Mouse (Mus musculus) midbrain, embryonic 15.5 days (tissue): ENCODE measurements at regions not wholly inside any gene's neighbourhood (a gene's known extent, or its start where the extent isn't known, plus 50 kb on each side); places are given as distances from the start of the nearest gene placed in this dataset.
A peak's percentile ranks its signal among the peaks of the same experiment; 100 is the strongest.

ENCODE experiments used
- ATAC-seq: fragments of 200-750 bp; cut with Nextera tagmentation; replicated peaks from 2 replicates; pipeline ENCODE4 v1.8.0; 2017; ENCODE audit warnings: moderate TSS enrichment
- H3K27ac ChIP-seq: fragments of 300-500 bp; sonication (generic); 2 replicates; pipeline ENCODE4 v1.5.1; 2015; ENCODE audit warnings: mild to moderate bottlenecking, inconsistent platforms
- H3K27me3 ChIP-seq: fragments of 300-500 bp; sonication (generic); replicated peaks from 2 replicates; pipeline ENCODE4 v1.6.1; 2015; ENCODE audit warnings: inconsistent platforms
- H3K36me3 ChIP-seq: fragments of 300-500 bp; sonication (generic); replicated peaks from 2 replicates; pipeline ENCODE4 v1.6.1; 2015; ENCODE audit warnings: inconsistent platforms
- H3K4me1 ChIP-seq: fragments of 300-500 bp; sonication (generic); 2 replicates; pipeline ENCODE4 v1.6.1; 2015; ENCODE audit warnings: inconsistent platforms
- H3K4me2 ChIP-seq: fragments of 300-500 bp; sonication (generic); 2 replicates; pipeline ENCODE4 v1.6.1; 2015; ENCODE audit warnings: inconsistent platforms, mild to moderate bottlenecking, moderate library complexity
- H3K4me3 ChIP-seq: fragments of 300-500 bp; sonication (generic); 2 replicates; pipeline ENCODE4 v1.5.1; 2015; ENCODE audit warnings: mild to moderate bottlenecking, inconsistent platforms
- H3K9ac ChIP-seq: fragments of 300-500 bp; sonication (generic); 2 replicates; pipeline ENCODE4 v1.6.1; 2015; ENCODE audit warnings: mild to moderate bottlenecking, inconsistent platforms
- H3K9me3 ChIP-seq: fragments of 300-500 bp; sonication (generic); 2 replicates; pipeline ENCODE4 v1.6.1; 2016; ENCODE audit warnings: inconsistent platforms
- WGBS: fragments of 180-500 bp; shearing (Covaris S2); methylation state at CpG from one replicate; pipeline ENCODE4 v1.1.7; 2015; ENCODE audit warnings: mixed read lengths; 5-methylcytosine and 5-hydroxymethylcytosine counted together

GRCm38 (mm10) chr14:31891500-31892185 lies 61.2 kb upstream of the Ankrd28 start:
- peak overlapping the region; percentile 42 for H3K4me2 ChIP-seq
- no peaks in the 10 kb centered on the region for H3K27me3 ChIP-seq
- no peak overlapping the region; the same call in 1 of the 2 replicates for H3K9ac ChIP-seq
- H3K4me1 ChIP-seq = peaks cover 13% of the 10 kb centered on the region
- no peak overlapping the region for H3K4me3 ChIP-seq
- ATAC-seq = no peak
- no peaks in the 10 kb centered on the region for H3K36me3 ChIP-seq
- no peak overlapping the region for H3K27ac ChIP-seq
- WGBS = 8% methylated on average over 16 of the region's 16 CpGs
- no peaks in the 10 kb centered on the region for H3K9me3 ChIP-seq

GRCm38 (mm10) chr14:31892186-31892510 lies 61.7 kb upstream of the Ankrd28 start:
- no peak overlapping the region for H3K9ac ChIP-seq
- H3K9me3 ChIP-seq = no peaks in the 10 kb centered on the region
- no peak for ATAC-seq
- H3K4me1 ChIP-seq = peaks cover 13% of the 10 kb centered on the region
- WGBS = 15% methylated on average over 6 of the region's 6 CpGs
- no peak overlapping the region for H3K27ac ChIP-seq
- no peaks in the 10 kb centered on the region for H3K27me3 ChIP-seq
- H3K4me3 ChIP-seq = no peak overlapping the region
- no peak overlapping the region for H3K4me2 ChIP-seq
- no peaks in the 10 kb centered on the region for H3K36me3 ChIP-seq

GRCm38 (mm10) chr14:31896500-31896899 lies 66.0 kb upstream of the Ankrd28 start:
- H3K4me2 ChIP-seq = no peak overlapping the region
- H3K4me1 ChIP-seq = peaks cover 5% of the 10 kb centered on the region
- no peaks in the 10 kb centered on the region for H3K9me3 ChIP-seq
- WGBS = 76% methylated on average over 1 of the region's 1 CpGs
- no peak overlapping the region for H3K4me3 ChIP-seq
- ATAC-seq = no peak
- H3K27me3 ChIP-seq = no peaks in the 10 kb centered on the region
- H3K36me3 ChIP-seq = no peaks in the 10 kb centered on the region
- no peak overlapping the region for H3K9ac ChIP-seq
- H3K27ac ChIP-seq = no peak overlapping the region

- Histone ChIP-seq H3K4me2 (no peak overlapping the region), H3K9ac (no peak overlapping the region), H3K9me3 (no peaks in the 10 kb centered on the region), H3K36me3 (no peaks in the 10 kb centered on the region), H3K4me3 (no peak overlapping the region), H3K27me3 (no peaks in the 10 kb centered on the region), H3K27ac (no peak overlapping the region), H3K4me1 (no peaks in the 10 kb centered on the region)
- WGBS = 46% methylated on average over 8 of the region's 8 CpGs
- no peak for ATAC-seq
Observed at GRCm38 (mm10) chr14:31899504-31899903, 69.1 kb upstream of the Ankrd28 start.

GRCm38 (mm10) chr14:31899906-31900305 lies 69.5 kb upstream of the Ankrd28 start:
- H3K4me1 ChIP-seq = no peaks in the 10 kb centered on the region
- no peaks in the 10 kb centered on the region for H3K36me3 ChIP-seq
- no peak overlapping the region for H3K4me3 ChIP-seq
- ATAC-seq = no peak
- H3K27ac ChIP-seq = no peak overlapping the region
- no peak overlapping the region for H3K4me2 ChIP-seq
- no peak overlapping the region for H3K9ac ChIP-seq
- no peaks in the 10 kb centered on the region for H3K9me3 ChIP-seq
- WGBS = 65% methylated on average over 4 of the region's 4 CpGs
- H3K27me3 ChIP-seq = no peaks in the 10 kb centered on the region

- H3K9ac ChIP-seq = no peak overlapping the region
- no peak for ATAC-seq
- H3K4me1 ChIP-seq = no peaks in the 10 kb centered on the region
- no peak overlapping the region for H3K4me3 ChIP-seq
- no peaks in the 10 kb centered on the region for H3K36me3 ChIP-seq
- no peak overlapping the region for H3K27ac ChIP-seq
- no peak overlapping the region for H3K4me2 ChIP-seq
- WGBS = 43% methylated on average over 4 of the region's 4 CpGs
- H3K9me3 ChIP-seq = no peaks in the 10 kb centered on the region
- no peaks in the 10 kb centered on the region for H3K27me3 ChIP-seq
Observed at GRCm38 (mm10) chr14:31901901-31902300, 71.5 kb upstream of the Ankrd28 start.

GRCm38 (mm10) chr14:31903664-31904063 lies 73.2 kb upstream of the Ankrd28 start:
- no peaks in the 10 kb centered on the region for H3K9me3 ChIP-seq
- no peaks in the 10 kb centered on the region for H3K27me3 ChIP-seq
- H3K4me3 ChIP-seq = no peak overlapping the region
- 83% methylated on average over 3 of the region's 3 CpGs for WGBS
- H3K4me1 ChIP-seq = no peaks in the 10 kb centered on the region
- no peak overlapping the region for H3K27ac ChIP-seq
- no peak for ATAC-seq
- H3K4me2 ChIP-seq = no peak overlapping the region
- H3K9ac ChIP-seq = no peak overlapping the region
- H3K36me3 ChIP-seq = no peaks in the 10 kb centered on the region

- Histone ChIP-seq H3K36me3 (no peaks in the 10 kb centered on the region), H3K9me3 (no peaks in the 10 kb centered on the region), H3K27ac (no peak overlapping the region), H3K4me1 (no peaks in the 10 kb centered on the region), H3K4me3 (no peak overlapping the region), H3K4me2 (no peak overlapping the region), H3K27me3 (no peaks in the 10 kb centered on the region), H3K9ac (no peak overlapping the region)
- WGBS = 81% methylated on average over 7 of the region's 7 CpGs
- ATAC-seq = no peak
Observed at GRCm38 (mm10) chr14:31908591-31908990, 78.1 kb upstream of the Ankrd28 start.

- Histone ChIP-seq H3K27ac (no peak overlapping the region), H3K9me3 (no peaks in the 10 kb centered on the region), H3K9ac (no peak overlapping the region), H3K4me2 (no peak overlapping the region), H3K4me3 (no peak overlapping the region), H3K4me1 (no peaks in the 10 kb centered on the region), H3K27me3 (no peaks in the 10 kb centered on the region), H3K36me3 (no peaks in the 10 kb centered on the region)
- ATAC-seq = no peak
- WGBS = 81% methylated on average over 4 of the region's 4 CpGs
Observed at GRCm38 (mm10) chr14:31909291-31909690, 78.8 kb upstream of the Ankrd28 start.

GRCm38 (mm10) chr14:31910809-31911208 lies 80.4 kb upstream of the Ankrd28 start:
- H3K4me2 ChIP-seq = no peak overlapping the region
- H3K9ac ChIP-seq = no peak overlapping the region
- 91% methylated on average over 2 of the region's 2 CpGs for WGBS
- no peak for ATAC-seq
- H3K4me3 ChIP-seq = no peak overlapping the region
- H3K9me3 ChIP-seq = no peaks in the 10 kb centered on the region
- H3K27me3 ChIP-seq = no peaks in the 10 kb centered on the region
- no peaks in the 10 kb centered on the region for H3K36me3 ChIP-seq
- no peaks in the 10 kb centered on the region for H3K4me1 ChIP-seq
- H3K27ac ChIP-seq = no peak overlapping the region

- Histone ChIP-seq H3K27me3 (no peaks in the 10 kb centered on the region), H3K9ac (no peak overlapping the region), H3K4me2 (no peak overlapping the region), H3K36me3 (no peaks in the 10 kb centered on the region), H3K9me3 (no peaks in the 10 kb centered on the region), H3K4me3 (no peak overlapping the region), H3K27ac (no peak overlapping the region), H3K4me1 (no peaks in the 10 kb centered on the region)
- no peak for ATAC-seq
- 91% methylated on average over 4 of the region's 4 CpGs for WGBS
Observed at GRCm38 (mm10) chr14:31918461-31918860, 88.0 kb upstream of the Ankrd28 start.

GRCm38 (mm10) chr14:31918921-31919320 lies 88.5 kb upstream of the Ankrd28 start:
- no peaks in the 10 kb centered on the region for H3K36me3 ChIP-seq
- H3K27ac ChIP-seq = no peak overlapping the region
- WGBS = 97% methylated on average over 1 of the region's 1 CpGs
- no peak overlapping the region for H3K4me3 ChIP-seq
- H3K27me3 ChIP-seq = no peaks in the 10 kb centered on the region
- H3K9ac ChIP-seq = no peak overlapping the region
- no peak overlapping the region for H3K4me2 ChIP-seq
- ATAC-seq = no peak
- H3K9me3 ChIP-seq = no peaks in the 10 kb centered on the region
- H3K4me1 ChIP-seq = no peaks in the 10 kb centered on the region

- H3K9ac ChIP-seq = no peak overlapping the region
- no peak overlapping the region for H3K27ac ChIP-seq
- H3K36me3 ChIP-seq = no peaks in the 10 kb centered on the region
- ATAC-seq = no peak
- H3K4me3 ChIP-seq = no peak overlapping the region
- no peak overlapping the region for H3K4me2 ChIP-seq
- WGBS = 66% methylated on average over 12 of the region's 12 CpGs
- H3K9me3 ChIP-seq = no peaks in the 10 kb centered on the region
- H3K27me3 ChIP-seq = no peaks in the 10 kb centered on the region
- peaks cover 7% of the 10 kb centered on the region for H3K4me1 ChIP-seq
Observed at GRCm38 (mm10) chr14:31929161-31929707, 98.8 kb upstream of the Ankrd28 start.
